23 mouse cellular contexts compared by ENCODE assay signal in the genomic region with DNA sequence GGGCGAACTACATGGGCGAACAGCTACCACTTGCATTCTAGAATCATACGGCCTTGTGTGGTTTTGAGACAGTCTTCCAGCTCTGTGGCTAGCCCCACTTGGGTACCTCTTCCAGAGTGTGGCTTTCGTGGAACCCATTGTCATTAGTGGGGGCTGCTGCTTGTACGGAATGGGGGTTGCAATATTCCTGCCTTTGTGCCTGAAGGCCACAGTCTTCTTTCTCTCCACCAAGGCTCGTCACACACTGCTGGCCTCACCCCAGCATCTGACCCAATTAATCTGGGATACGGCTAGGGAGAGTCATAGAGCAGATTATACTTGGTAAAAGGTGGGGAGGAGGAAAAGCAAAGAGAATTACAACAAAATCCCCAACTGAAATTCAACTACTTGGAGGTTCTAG. TPM values are rescaled to one million over a fixed set of nuclear protein-coding genes. Genes with fewer than 3 reads are reported as not detected.
DNase-seq lines count a peak whose midpoint lies in the region; ATAC-seq and TF ChIP-seq lines count a peak whose summit lies in the region.
"Had no signal": no experiment of that assay in that cellular context is flagged by ENCODE, and none has a peak within 500 bp of the region (broad histone marks: within the 10 kb centered on the region; RNA-seq: fewer than 3 reads in every experiment).

No protein-coding gene starts in this region.

- 0 out of 2 replicates have a peak, but pooled peaks cover 10% of the 10 kb centered on the region for H3K4me1 ChIP-seq in kidney, postnatal 0 days (replicated peaks; ENCODE audit: insufficient read depth, low read length)
- H3K4me1 ChIP-seq in liver, embryonic 14.5 days (replicated peaks; ENCODE audit: control insufficient read depth in 2 of 2, insufficient read depth in 2 of 2, low read length in 1 of 2), result peaks cover 38 to 59% of the 10 kb centered on the region in 2 experiments
- peaks cover 65% of the 10 kb centered on the region for H3K4me1 ChIP-seq in liver, postnatal 0 days (ENCODE audit: insufficient read depth)

- H3K9me3 ChIP-seq in kidney, postnatal 0 days (replicated peaks; ENCODE audit: low read length), result no peaks in the 10 kb centered on the region
- H3K9me3 ChIP-seq in liver, embryonic 14.5 days (ENCODE audit: control insufficient read depth, low read length), result no peaks in the 10 kb centered on the region
- no peaks in the 10 kb centered on the region for H3K9me3 ChIP-seq in liver, postnatal 0 days (ENCODE audit: low read length)
- H3K9me3 ChIP-seq: embryonic facial prominence, embryonic 15.5 days; forebrain, embryonic 10.5 days; heart, embryonic 13.5 days had no signal

- no peak for ATAC-seq in kidney, postnatal 0 days (replicated peaks; ENCODE audit: low FRiP score, low read depth)
- ATAC-seq in liver, embryonic 14.5 days (ENCODE audit: insufficient read depth), result no peak
- no peak for ATAC-seq in liver, postnatal 0 days
- ATAC-seq: activated CD4-positive, CD25-positive, alpha-beta regulatory T cell, adult 4 months; forebrain, embryonic 14.5 days; hindbrain, embryonic 16.5 days; inflammation-experienced regulatory T-cells, adult 6 months; Patski had no signal

- no peaks in the 10 kb centered on the region for H3K36me3 ChIP-seq in kidney, postnatal 0 days (ENCODE audit: insufficient read depth, low read length)
- H3K36me3 ChIP-seq in liver, embryonic 14.5 days (replicated peaks; ENCODE audit: control insufficient read depth, insufficient read depth, low read depth), result no peaks in the 10 kb centered on the region
- H3K36me3 ChIP-seq in liver, postnatal 0 days (replicated peaks; ENCODE audit: insufficient read depth, low read length), result no peaks in the 10 kb centered on the region
- H3K36me3 ChIP-seq: embryonic facial prominence, embryonic 15.5 days; forebrain, embryonic 10.5 days; heart, embryonic 13.5 days had no signal

- peak overlapping the region; percentile 88; the same call in 1 of the 2 replicates for H3K27ac ChIP-seq in kidney, postnatal 0 days
- H3K27ac ChIP-seq in liver, embryonic 14.5 days, result peak overlapping the region; percentile 76; the same call in 1 of the 2 replicates
- peak overlapping the region; percentile 95 for H3K27ac ChIP-seq in liver, postnatal 0 days (ENCODE audit: low read depth)
- H3K27ac ChIP-seq: embryonic facial prominence, embryonic 15.5 days; forebrain, embryonic 10.5 days; heart, embryonic 13.5 days had no signal

- WGBS in kidney, postnatal 0 days, result 89% methylated on average over 7 of the region's 7 CpGs
- 84% methylated on average over 7 of the region's 7 CpGs for WGBS in liver, embryonic 14.5 days (ENCODE audit: insufficient replicate concordance)
- 92% methylated on average over 7 of the region's 7 CpGs for WGBS in liver, postnatal 0 days (ENCODE audit: insufficient replicate concordance)

- H3K4me2 ChIP-seq in kidney, postnatal 0 days (ENCODE audit: low read length), result peak overlapping the region; percentile 19; the same call in 1 of the 2 replicates
- H3K4me2 ChIP-seq in liver, embryonic 14.5 days (ENCODE audit: low read depth), result no peak overlapping the region
- peak overlapping the region; percentile 48 for H3K4me2 ChIP-seq in liver, postnatal 0 days (ENCODE audit: low read depth, low read length)
- H3K4me2 ChIP-seq: embryonic facial prominence, embryonic 15.5 days; heart, embryonic 13.5 days had no signal

- no peak for TF ChIP-seq CTCF in kidney, postnatal 0 days (IDR thresholded peaks at IDR 0.05; ENCODE audit: low read depth)
- no peak for TF ChIP-seq CTCF in liver, embryonic 14.5 days (IDR thresholded peaks at IDR 0.05; ENCODE audit: low read depth)
- no peak for TF ChIP-seq CTCF in liver, postnatal 0 days (IDR thresholded peaks at IDR 0.05; ENCODE audit: low read depth)

- TF ChIP-seq EP300 in liver, embryonic 14.5 days (IDR thresholded peaks at IDR 0.05; ENCODE audit: low read depth), result no peak
- no peak for TF ChIP-seq EP300 in liver, postnatal 0 days (IDR thresholded peaks at IDR 0.05; ENCODE audit: low read depth)

- H3K4me3 ChIP-seq in kidney, postnatal 0 days (replicated peaks; ENCODE audit: low read depth, low read length), result no peak overlapping the region
- H3K4me3 ChIP-seq in liver, embryonic 14.5 days (ENCODE audit: insufficient read depth in 1 of 2, low read depth in 2 of 2, low read length in 2 of 2), result no peak overlapping the region
- no peak overlapping the region for H3K4me3 ChIP-seq in liver, postnatal 0 days (ENCODE audit: low read depth, low read length)
- H3K4me3 ChIP-seq: embryonic facial prominence, embryonic 15.5 days; erythroblast, embryonic 14.5 days; forebrain, embryonic 10.5 days; heart, embryonic 13.5 days had no signal

- peak; percentile 57 for DNase-seq in adrenal gland, postnatal 14 days
- DNase-seq in adrenal gland, postnatal 4 days (ENCODE audit: low spot score in 2 of 2), result no peak
- no peak for DNase-seq in kidney, postnatal 0 days (ENCODE audit: low spot score)
- DNase-seq in kidney, postnatal 4 days, result no peak
- DNase-seq in liver, embryonic 14.5 days (ENCODE audit: low read depth in 3 of 3, low spot score in 3 of 3), result no peak
- DNase-seq in liver, postnatal 0 days, result no peak
- no peak for DNase-seq in heart, adult 18-20 months
- DNase-seq: cerebellum, adult 11 months; cerebellum, adult 8-10 months; cerebellum, postnatal 14 days; embryo, embryonic 11 days; gastrocnemius, postnatal 14 days; heart, postnatal 36 days had no signal

- no peak overlapping the region for H3K9ac ChIP-seq in kidney, postnatal 0 days (ENCODE audit: low read depth, low read length)
- no peak overlapping the region for H3K9ac ChIP-seq in liver, embryonic 14.5 days (replicated peaks)
- peak overlapping the region; percentile 11; the same call in 1 of the 2 replicates for H3K9ac ChIP-seq in liver, postnatal 0 days (replicated peaks)
- H3K9ac ChIP-seq: embryonic facial prominence, embryonic 15.5 days; heart, embryonic 13.5 days had no signal

- H3K27me3 ChIP-seq in kidney, postnatal 0 days (ENCODE audit: insufficient read depth, low read length), result no peaks in the 10 kb centered on the region
- H3K27me3 ChIP-seq in liver, embryonic 14.5 days (ENCODE audit: control insufficient read depth, insufficient read depth, low read length), result no peaks in the 10 kb centered on the region
- no peaks in the 10 kb centered on the region for H3K27me3 ChIP-seq in liver, postnatal 0 days (ENCODE audit: insufficient read depth, low read length)
- H3K27me3 ChIP-seq: CH12.LX; embryonic facial prominence, embryonic 15.5 days; heart, embryonic 13.5 days; Patski had no signal

RNA-seq across cellular contexts. Expression of a gene that starts 48.5 kb away (rescaled TPM):
- total RNA-seq in adrenal gland, postnatal 14 days (2021), result 93.1 and 152 TPM in 2 replicates
- total RNA-seq in adrenal gland, postnatal 4 days (2021), result 10 to 100 TPM; 78.2 to 91.3 TPM
- 6.1 and 6.7 TPM in 2 replicates for polyA plus RNA-seq in kidney, postnatal 0 days (2015; fragmentation: Nextera tagmentation; extraction: Ambion mirVana)
- 21.5 and 25.1 TPM in 2 replicates for polyA plus RNA-seq in liver, embryonic 14.5 days (2012; rRNA removed)
- polyA plus RNA-seq in liver, embryonic 14.5 days (2014; fragmentation: Nextera tagmentation; extraction: Ambion mirVana), result 28.7 and 29.4 TPM in 2 replicates
- 7.0 and 10.0 TPM in 2 replicates for polyA plus RNA-seq in liver, postnatal 0 days (2015; fragmentation: Nextera tagmentation; extraction: Ambion mirVana)
- total RNA-seq in heart, adult 18-20 months (2021), result 100 to 1,000 TPM; 103 to 109 TPM
